Mouse (Mus musculus): ENCODE results near the gene Srsf4. TPM values are rescaled to one million over a fixed set of nuclear protein-coding genes. Genes with fewer than 3 reads are reported as not detected.

Gene Srsf4
- 10 to 100 TPM; 68.1 to 69.2 TPM for total RNA-seq (2021)

GRCm38 (mm10) chr4:131873293-131874168, at the start of gene Srsf4:
Srsf4 (plus strand) TSS chr4:131873617.
- DNase-seq (ENCODE audit: extremely low spot score in 1 of 2, low spot score in 1 of 2), result peak; percentile 81

GRCm38 (mm10) chr4:131824939-131825338, 48.5 kb upstream of the Srsf4 start:
- DNase-seq (ENCODE audit: extremely low spot score in 1 of 2, low spot score in 1 of 2), result no peak

GRCm38 (mm10) chr4:131825830-131826229, 47.6 kb upstream of the Srsf4 start:
- peak in 1 of 2 experiments; percentile 62 for DNase-seq (ENCODE audit: extremely low spot score in 1 of 2, low spot score in 1 of 2)

GRCm38 (mm10) chr4:131826905-131827304, 46.5 kb upstream of the Srsf4 start:
- DNase-seq (ENCODE audit: extremely low spot score in 1 of 2, low spot score in 1 of 2), result no peak

- DNase-seq (ENCODE audit: extremely low spot score in 1 of 2, low spot score in 1 of 2), result no peak
Measured at GRCm38 (mm10) chr4:131829123-131829522, 44.3 kb upstream of the Srsf4 start.

- DNase-seq (ENCODE audit: extremely low spot score in 1 of 2, low spot score in 1 of 2), result no peak
Measured at GRCm38 (mm10) chr4:131831546-131832045, 41.8 kb upstream of the Srsf4 start.

- no peak for DNase-seq (ENCODE audit: extremely low spot score in 1 of 2, low spot score in 1 of 2)
Measured at GRCm38 (mm10) chr4:131832759-131833407, 40.5 kb upstream of the Srsf4 start.

- peak in 1 of 2 experiments; percentile 58 for DNase-seq (ENCODE audit: extremely low spot score in 1 of 2, low spot score in 1 of 2)
Measured at GRCm38 (mm10) chr4:131833971-131834609, 39.3 kb upstream of the Srsf4 start.

GRCm38 (mm10) chr4:131836351-131836881, 37.0 kb upstream of the Srsf4 start:
- DNase-seq (ENCODE audit: extremely low spot score in 1 of 2, low spot score in 1 of 2), result no peak

GRCm38 (mm10) chr4:131836891-131837491, 36.4 kb upstream of the Srsf4 start:
- peak in 1 of 2 experiments; percentile 24 for DNase-seq (ENCODE audit: extremely low spot score in 1 of 2, low spot score in 1 of 2)

GRCm38 (mm10) chr4:131837872-131838524, 35.4 kb upstream of the Srsf4 start, which contains the start of gene Ptpru:
Ptpru (minus strand) TSS chr4:131838288.
- peak; percentile 99 to 100 for DNase-seq (ENCODE audit: extremely low spot score in 1 of 2, low spot score in 1 of 2)

GRCm38 (mm10) chr4:131843290-131843743, 30.1 kb upstream of the Srsf4 start, which contains the start of gene Mecr:
Mecr (plus strand) TSS chr4:131843470.
- peak; percentile 92 to 94 for DNase-seq (ENCODE audit: extremely low spot score in 1 of 2, low spot score in 1 of 2)

GRCm38 (mm10) chr4:131845991-131846778, 27.2 kb upstream of the Srsf4 start:
- DNase-seq (ENCODE audit: extremely low spot score in 1 of 2, low spot score in 1 of 2), result no peak

GRCm38 (mm10) chr4:131848082-131848481, 25.3 kb upstream of the Srsf4 start:
- DNase-seq (ENCODE audit: extremely low spot score in 1 of 2, low spot score in 1 of 2), result no peak

- DNase-seq (ENCODE audit: extremely low spot score in 1 of 2, low spot score in 1 of 2), result peak in 1 of 2 experiments; percentile 52
Measured at GRCm38 (mm10) chr4:131849986-131850638, 23.3 kb upstream of the Srsf4 start.

GRCm38 (mm10) chr4:131854950-131855349, 18.5 kb upstream of the Srsf4 start:
- DNase-seq (ENCODE audit: extremely low spot score in 1 of 2, low spot score in 1 of 2), result no peak

- peak; percentile 70 to 87 for DNase-seq (ENCODE audit: extremely low spot score in 1 of 2, low spot score in 1 of 2)
Measured at GRCm38 (mm10) chr4:131860492-131861340, 12.7 kb upstream of the Srsf4 start.
